Mouse (Mus musculus) T-cell, adult 2 months (primary cell): ENCODE data around the gene Tubb2b.
"Not testable (repeated sequence)": the region's sequence is repeated elsewhere in the genome, so short reads cannot be mapped to it uniquely, and the experiment has no call there.

Source experiments
- DNase-seq: peaks from one replicate; pipeline ENCODE4 v3.0.0; 2022; ENCODE audit warnings: low spot score

Tubb2b gene

GRCm38 (mm10) chr13:34106999-34107398 lies 23.3 kb downstream of the Tubb2b start:
- DNase-seq, result no peak

- no peak for DNase-seq
Observed at GRCm38 (mm10) chr13:34106256-34106655, 24.0 kb downstream of the Tubb2b start.

GRCm38 (mm10) chr13:34105364-34105763 lies 24.9 kb downstream of the Tubb2b start:
- no peak for DNase-seq

GRCm38 (mm10) chr13:34101908-34102307 lies 28.4 kb downstream of the Tubb2b start:
- no peak for DNase-seq

- no peak for DNase-seq
Observed at GRCm38 (mm10) chr13:34101247-34101646, 29.0 kb downstream of the Tubb2b start.

- DNase-seq, result no peak
Observed at GRCm38 (mm10) chr13:34100733-34101132, 29.5 kb downstream of the Tubb2b start.

GRCm38 (mm10) chr13:34097086-34097485 lies 33.2 kb downstream of the Tubb2b start:
- no peak for DNase-seq

GRCm38 (mm10) chr13:34096455-34096854 lies 33.8 kb downstream of the Tubb2b start:
- no peak for DNase-seq

GRCm38 (mm10) chr13:34095542-34096435 lies 34.5 kb downstream of the Tubb2b start:
- peak; percentile 73 for DNase-seq

- DNase-seq, result no peak
Observed at GRCm38 (mm10) chr13:34089358-34089757, 40.9 kb downstream of the Tubb2b start.

- peak; percentile 14 for DNase-seq
Observed at GRCm38 (mm10) chr13:34088871-34089288, 41.4 kb downstream of the Tubb2b start.

GRCm38 (mm10) chr13:34088201-34088649 lies 42.0 kb downstream of the Tubb2b start:
- not testable (repeated sequence) for DNase-seq

- no peak for DNase-seq
Observed at GRCm38 (mm10) chr13:34087052-34087812, 43.0 kb downstream of the Tubb2b start.

- no peak for DNase-seq
Observed at GRCm38 (mm10) chr13:34084026-34084750, 46.1 kb downstream of the Tubb2b start.

- DNase-seq, result no peak
Observed at GRCm38 (mm10) chr13:34081926-34082325, 48.3 kb downstream of the Tubb2b start.

GRCm38 (mm10) chr13:34079801-34080200 lies 50.5 kb downstream of the Tubb2b start:
- DNase-seq, result no peak

- no peak for DNase-seq
Observed at GRCm38 (mm10) chr13:34078500-34079280, 51.6 kb downstream of the Tubb2b start.

GRCm38 (mm10) chr13:34077492-34078271 lies 52.6 kb downstream of the Tubb2b start, which contains the start of gene Tubb2a:
Gene Tubb2a (minus strand): TSS chr13:34078007.
- DNase-seq, result peak; percentile 88
